Mouse (Mus musculus): ENCODE results near the gene Npb. TPM values are rescaled to one million over a fixed set of nuclear protein-coding genes. Genes with fewer than 3 reads are reported as not detected.

Npb gene
- polyA plus RNA-seq, 1 experiment from 2014 or later, result 4.8 TPM

GRCm38 (mm10) chr11:120632559-120633519, 24.6 kb downstream of the Npb start:
- Histone ChIP-seq H3K9me3 (no peaks in the 10 kb centered on the region), H3K36me3 (peaks cover 12% of the 10 kb centered on the region), H3K4me1 (peaks cover 46% of the 10 kb centered on the region), H3K4me3 (peak overlapping the region; percentile 99), H3K27ac (peak overlapping the region; percentile 99), H3K27me3 (ENCODE audit: insufficient read depth, poor library complexity, severe bottlenecking) (no peaks in the 10 kb centered on the region)
- under 1% methylated on average over 116 of the region's 116 CpGs for WGBS
- peak; percentile 93 for DNase-seq (ENCODE audit: low spot score)

- WGBS, result 10% methylated on average over 58 of the region's 58 CpGs
Measured at GRCm38 (mm10) chr11:120633520-120634343, 25.5 kb downstream of the Npb start, which contains the start of gene Mafg. TSS of gene Mafg (minus strand) at chr11:120633600.

GRCm38 (mm10) chr11:120634810-120635209, 26.5 kb downstream of the Npb start:
- Histone ChIP-seq H3K27me3 (ENCODE audit: insufficient read depth, poor library complexity, severe bottlenecking) (no peaks in the 10 kb centered on the region), H3K4me3 (no peak overlapping the region), H3K4me1 (peaks cover 33% of the 10 kb centered on the region), H3K27ac (no peak overlapping the region), H3K36me3 (no peaks in the 10 kb centered on the region), H3K9me3 (no peaks in the 10 kb centered on the region)
- WGBS, result 86% methylated on average over 5 of the region's 5 CpGs
- no peak for DNase-seq (ENCODE audit: low spot score)

More at GRCm38 (mm10) chr11:120633520-120634343, 25.5 kb downstream of the Npb start, which contains the start of gene Mafg:
- Histone ChIP-seq H3K27me3 (ENCODE audit: insufficient read depth, poor library complexity, severe bottlenecking) (no peaks in the 10 kb centered on the region), H3K9me3 (no peaks in the 10 kb centered on the region), H3K4me1 (peaks cover 44% of the 10 kb centered on the region), H3K4me3 (peak within 1 kb of the TSS; percentile 99), H3K27ac (peak within 1 kb of the TSS; percentile 99), H3K36me3 (peaks cover 9% of the 10 kb centered on the region)
- peak; percentile 96 for DNase-seq (ENCODE audit: low spot score)

GRCm38 (mm10) chr11:120641255-120641654, 33.0 kb downstream of the Npb start:
- no peak overlapping the region for H3K27ac ChIP-seq
- WGBS, result 56% methylated on average over 9 of the region's 9 CpGs
- H3K36me3 ChIP-seq, result no peaks in the 10 kb centered on the region
- no peak for DNase-seq (ENCODE audit: low spot score)
- H3K4me3 ChIP-seq, result no peak overlapping the region
- H3K4me1 ChIP-seq, result peaks cover 29% of the 10 kb centered on the region
- H3K9me3 ChIP-seq, result no peaks in the 10 kb centered on the region
- H3K27me3 ChIP-seq (ENCODE audit: insufficient read depth, poor library complexity, severe bottlenecking), result peaks cover 20% of the 10 kb centered on the region

- Histone ChIP-seq H3K4me1 (peaks cover 31% of the 10 kb centered on the region), H3K36me3 (no peaks in the 10 kb centered on the region), H3K4me3 (no peak overlapping the region), H3K27ac (0 out of 2 replicates have a peak overlapping the region, but pooled peaks have one; percentile 0), H3K9me3 (no peaks in the 10 kb centered on the region), H3K27me3 (ENCODE audit: insufficient read depth, poor library complexity, severe bottlenecking) (peaks cover 23% of the 10 kb centered on the region)
- 87% methylated on average over 8 of the region's 8 CpGs for WGBS
- no peak for DNase-seq (ENCODE audit: low spot score)
Measured at GRCm38 (mm10) chr11:120641869-120642268, 33.6 kb downstream of the Npb start.

GRCm38 (mm10) chr11:120642939-120643600, 34.8 kb downstream of the Npb start:
- DNase-seq (ENCODE audit: low spot score), result no peak
- Histone ChIP-seq H3K36me3 (no peaks in the 10 kb centered on the region), H3K27me3 (ENCODE audit: insufficient read depth, poor library complexity, severe bottlenecking) (peaks cover 27% of the 10 kb centered on the region), H3K4me3 (peak overlapping the region; percentile 68), H3K9me3 (no peaks in the 10 kb centered on the region), H3K4me1 (peaks cover 43% of the 10 kb centered on the region), H3K27ac (peak overlapping the region; percentile 86)
- WGBS, result 4% methylated on average over 18 of the region's 18 CpGs

GRCm38 (mm10) chr11:120643601-120643987, 35.3 kb downstream of the Npb start, which contains the start of gene Pycr1:
TSS of gene Pycr1 (minus strand) at chr11:120643769.
- Histone ChIP-seq H3K4me3 (peak within 1 kb of the TSS; percentile 68), H3K9me3 (no peaks in the 10 kb centered on the region), H3K27ac (peak within 1 kb of the TSS; percentile 86), H3K27me3 (ENCODE audit: insufficient read depth, poor library complexity, severe bottlenecking) (peaks cover 27% of the 10 kb centered on the region), H3K4me1 (peaks cover 46% of the 10 kb centered on the region), H3K36me3 (no peaks in the 10 kb centered on the region)
- under 1% methylated on average over 15 of the region's 15 CpGs for WGBS
- DNase-seq (ENCODE audit: low spot score), result peak; percentile 98

- H3K4me1 ChIP-seq, result peaks cover 34% of the 10 kb centered on the region
- H3K4me3 ChIP-seq, result peak overlapping the region; percentile 57
- H3K27ac ChIP-seq, result peak overlapping the region; percentile 88
- peaks cover 14% of the 10 kb centered on the region; the same call in 1 of the 2 replicates for H3K27me3 ChIP-seq (ENCODE audit: insufficient read depth, poor library complexity, severe bottlenecking)
- no peaks in the 10 kb centered on the region for H3K9me3 ChIP-seq
- no peaks in the 10 kb centered on the region for H3K36me3 ChIP-seq
- 66% methylated on average over 35 of the region's 35 CpGs for WGBS
- DNase-seq (ENCODE audit: low spot score), result peak; percentile 75
Measured at GRCm38 (mm10) chr11:120647047-120647830, 39.0 kb downstream of the Npb start.

- Histone ChIP-seq H3K4me1 (peaks cover 26% of the 10 kb centered on the region), H3K4me3 (peak within 1 kb of the TSS; percentile 57), H3K27ac (peak within 1 kb of the TSS; percentile 88), H3K27me3 (ENCODE audit: insufficient read depth, poor library complexity, severe bottlenecking) (peaks cover 8% of the 10 kb centered on the region; the same call in 1 of the 2 replicates), H3K36me3 (no peaks in the 10 kb centered on the region), H3K9me3 (no peaks in the 10 kb centered on the region)
- no peak for DNase-seq (ENCODE audit: low spot score)
- WGBS, result 3% methylated on average over 13 of the region's 13 CpGs
Measured at GRCm38 (mm10) chr11:120648001-120648476, 39.8 kb downstream of the Npb start, which contains the start of gene Myadml2. TSS of gene Myadml2 (minus strand) at chr11:120648158.

GRCm38 (mm10) chr11:120651872-120652271, 43.6 kb downstream of the Npb start:
- Histone ChIP-seq H3K4me1 (peaks cover 19% of the 10 kb centered on the region), H3K27ac (no peak overlapping the region), H3K27me3 (ENCODE audit: insufficient read depth, poor library complexity, severe bottlenecking) (peaks cover 27% of the 10 kb centered on the region), H3K4me3 (no peak overlapping the region), H3K9me3 (no peaks in the 10 kb centered on the region), H3K36me3 (no peaks in the 10 kb centered on the region)
- no peak for DNase-seq (ENCODE audit: low spot score)
- 63% methylated on average over 3 of the region's 3 CpGs for WGBS

- Histone ChIP-seq H3K27ac (no peak overlapping the region), H3K36me3 (no peaks in the 10 kb centered on the region), H3K4me3 (no peak overlapping the region), H3K9me3 (no peaks in the 10 kb centered on the region), H3K27me3 (ENCODE audit: insufficient read depth, poor library complexity, severe bottlenecking) (peaks cover 51% of the 10 kb centered on the region), H3K4me1 (peaks cover 14% of the 10 kb centered on the region)
- WGBS, result 61% methylated on average over 3 of the region's 3 CpGs
- no peak for DNase-seq (ENCODE audit: low spot score)
Measured at GRCm38 (mm10) chr11:120654741-120655140, 46.5 kb downstream of the Npb start.

All from heart, embryonic 10.5 days (tissue).